Mouse (Mus musculus): Measurements from ENCODE around the gene Cdh4.

GRCm38 (mm10) chr2:179481363-179481762 lies 39.1 kb downstream of the Cdh4 start:
- TF ChIP-seq GATA1 (IDR thresholded peaks at IDR 0.05; ENCODE audit: borderline replicate concordance, low read length) (no peak), FLI1 (IDR thresholded peaks at IDR 0.05; ENCODE audit: low read length) (no peak)
